Mouse (Mus musculus): ENCODE results near the gene Avil. TPM values are rescaled to one million over a fixed set of nuclear protein-coding genes. Genes with fewer than 3 reads are reported as not detected.

Gene Avil
- not detected for polyA plus RNA-seq (2014; fragmentation: Illumina TruSeq; extraction: RNeasy Lipid Tissue Mini Kit (QIAGEN cat#74804); ENCODE audit: low read depth, low replicate concordance)

GRCm38 (mm10) chr10:127000529-127000928 lies at the start of gene Avil:
Gene Avil (plus strand): TSS chr10:127000709.

DNA sequence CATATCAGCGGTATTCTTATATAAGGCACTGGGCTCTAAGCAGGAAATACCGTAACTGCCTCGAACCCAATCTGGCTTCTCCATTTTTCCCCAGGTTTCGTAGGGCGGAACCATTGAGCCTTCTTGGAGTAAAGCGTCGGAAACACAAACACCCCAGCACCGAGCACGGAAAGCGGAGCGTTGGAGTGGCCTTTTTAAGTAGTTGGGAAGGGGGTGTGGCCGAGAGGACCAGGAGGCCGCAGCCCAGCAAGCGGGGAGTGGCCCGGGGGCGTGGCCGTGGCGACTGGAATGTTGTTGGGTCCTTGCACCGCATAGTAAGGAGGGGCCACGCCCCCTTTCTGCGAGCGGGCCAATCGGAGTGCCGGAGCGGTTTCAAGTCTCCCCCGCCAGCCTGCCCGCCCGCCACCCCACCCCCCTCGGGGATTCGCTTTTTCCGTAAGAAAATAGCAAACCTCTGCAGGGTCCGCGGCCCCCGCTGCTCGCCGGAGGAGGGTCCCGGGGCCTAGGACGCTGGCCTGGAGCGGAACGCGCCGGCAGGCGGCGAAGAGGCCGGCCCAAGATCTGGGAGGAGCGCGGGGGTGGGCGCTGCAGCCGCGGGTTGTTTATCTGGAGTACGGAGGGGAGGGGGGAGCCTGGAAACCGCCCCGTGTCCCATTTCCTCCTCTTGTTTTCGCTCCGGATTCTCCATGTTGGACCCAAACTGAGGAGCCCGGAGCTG lies 22.1 kb upstream of the Avil start, which contains the start of gene Ctdsp2:
Ctdsp2 (plus strand) TSS at position 441 of the 718 bp plus-strand sequence.

DNA sequence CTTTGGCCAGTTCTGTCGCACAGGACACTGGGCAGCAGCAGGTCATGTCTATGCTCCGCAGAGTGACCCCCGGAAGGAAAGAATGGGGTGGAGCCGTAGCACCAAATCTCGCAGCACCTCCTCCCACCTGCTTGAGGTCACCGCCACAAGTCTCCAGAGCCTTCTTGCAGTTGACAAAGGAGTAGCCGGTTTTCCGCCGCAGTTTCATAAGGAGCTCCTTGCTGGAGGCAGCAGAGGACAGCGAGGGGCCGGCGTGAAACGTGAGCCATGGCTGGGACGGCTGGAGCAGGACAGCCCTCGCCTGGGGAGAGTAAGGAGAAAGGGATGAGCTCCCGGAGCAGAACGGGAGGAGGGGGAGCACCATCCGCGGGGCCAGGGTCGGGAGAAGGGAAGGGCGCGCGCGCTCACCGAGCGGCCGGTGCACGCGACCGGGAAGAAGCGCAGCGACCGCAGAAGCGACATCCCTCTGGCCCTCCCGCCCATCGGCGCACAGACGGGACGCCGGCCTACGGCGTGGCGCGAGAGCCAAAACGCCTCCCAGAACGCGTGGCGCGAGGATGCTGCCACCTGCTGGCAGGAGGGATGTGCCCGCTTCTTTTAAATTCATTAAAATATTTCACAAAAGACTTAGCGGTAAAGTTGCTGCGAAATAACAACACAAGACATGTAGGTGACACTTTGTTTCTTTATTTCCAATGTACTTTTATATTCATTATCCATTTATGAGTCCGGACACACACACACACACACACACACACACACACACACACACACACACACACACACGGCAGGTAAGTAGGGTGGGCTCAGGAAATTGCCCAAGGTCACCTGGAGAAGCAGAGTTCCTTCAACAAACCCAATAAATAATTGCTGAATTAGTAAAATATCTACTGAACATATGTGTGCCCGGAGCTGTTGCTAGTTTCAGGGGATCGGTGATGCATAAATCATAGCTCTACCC lies 30.1 kb downstream of the Avil start, which contains the start of gene Tsfm:
Tsfm (minus strand) TSS at position 505 of the 961 bp plus-strand sequence.

DNA sequence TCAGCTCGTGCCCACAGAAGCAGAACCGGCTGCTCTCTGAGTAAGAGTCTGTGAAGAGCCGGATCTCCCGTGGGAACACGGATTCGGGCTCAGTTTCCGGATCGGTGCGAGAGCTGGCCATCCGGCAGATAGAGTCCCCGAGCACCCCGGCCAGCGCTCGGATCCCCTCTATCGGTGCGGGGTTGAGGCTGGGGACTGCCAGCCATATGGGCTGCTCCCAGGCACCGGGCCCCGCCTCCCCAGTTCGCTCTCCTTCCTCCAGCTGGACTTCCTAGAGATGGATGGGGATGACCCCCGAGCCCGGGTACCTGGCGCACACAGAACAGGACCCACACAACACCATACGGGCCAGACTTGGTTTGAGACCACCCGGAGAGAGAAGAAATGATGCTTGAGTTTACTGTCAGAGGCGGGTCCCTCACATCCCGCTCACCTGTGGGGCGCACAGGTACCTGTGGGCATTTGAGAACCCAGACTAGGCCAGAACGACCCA lies 40.8 kb downstream of the Avil start, which contains the start of the genes Mettl1 and Eef1akmt3:
Mettl1 (plus strand) TSS at position 141 of the 493 bp plus-strand sequence.
Eef1akmt3 (minus strand) TSS at position 240 of the 493 bp plus-strand sequence.

DNA sequence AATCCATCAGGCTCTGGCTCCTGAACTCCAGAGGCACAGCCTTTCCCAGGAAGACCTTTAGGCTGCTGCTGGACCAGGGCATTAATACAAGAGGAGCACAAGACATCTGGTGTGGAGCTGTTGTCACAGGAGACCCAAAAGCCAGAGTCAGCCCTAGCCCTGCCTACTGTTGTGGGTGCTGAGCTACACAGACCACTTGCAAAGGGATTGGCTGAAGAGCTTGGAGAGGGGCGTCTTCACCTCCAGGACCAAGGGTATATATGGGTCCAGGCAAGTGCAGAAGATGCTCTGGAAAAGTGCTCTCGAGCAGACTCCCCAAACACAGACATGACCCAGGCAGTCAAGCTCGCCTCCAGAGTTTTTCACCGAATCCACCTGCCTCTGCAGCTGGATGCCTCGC lies 47.4 kb downstream of the Avil start, which contains the start of gene Cyp27b1:
Cyp27b1 (plus strand) TSS at position 297 of the 400 bp plus-strand sequence.

DNA sequence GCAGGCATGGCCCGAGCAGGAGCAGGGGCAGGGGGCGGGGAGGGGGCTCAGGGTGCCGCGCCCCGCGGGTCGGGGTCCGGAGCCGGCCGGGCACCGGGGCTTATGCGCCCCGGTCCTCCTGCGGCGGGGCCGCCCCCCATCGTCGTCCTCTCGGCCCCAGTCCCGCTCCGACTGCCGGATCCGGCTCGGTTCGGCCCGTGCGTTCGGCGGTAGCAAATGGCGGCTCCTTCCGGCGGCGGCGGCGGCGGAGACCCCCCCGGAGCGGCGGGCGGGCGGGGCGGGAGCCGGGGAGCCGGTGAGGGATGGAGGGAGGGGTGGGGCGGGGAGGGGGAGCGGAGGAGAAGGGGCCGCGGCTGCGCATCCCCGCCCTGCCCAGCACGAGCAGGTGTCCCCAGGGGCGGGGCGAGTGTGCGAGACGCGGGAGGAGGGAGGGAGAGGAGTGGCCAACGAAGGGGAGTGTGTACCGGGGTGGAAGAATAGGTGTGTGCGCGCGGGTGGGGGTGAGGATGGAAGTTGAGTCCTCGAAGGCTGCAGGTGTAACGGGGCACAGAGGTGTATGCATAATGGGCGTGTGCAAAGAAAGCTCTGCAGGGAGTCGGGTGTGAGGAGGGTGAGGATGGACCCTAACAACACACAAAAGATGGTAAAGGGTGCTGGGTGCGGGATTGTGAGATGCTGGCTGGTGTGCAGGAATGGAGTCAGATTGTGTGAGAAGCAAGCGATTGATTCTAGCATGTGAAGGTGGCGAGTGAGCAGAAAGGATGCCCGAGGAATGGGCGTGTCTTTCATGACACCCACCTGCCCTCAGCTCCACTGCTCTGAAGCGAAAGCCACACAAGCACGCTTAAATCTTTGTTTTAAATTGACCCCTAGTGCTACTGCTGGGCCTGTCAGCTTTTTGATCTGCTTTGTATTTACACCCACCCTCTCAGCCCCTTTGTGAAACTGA lies 59.7 kb downstream of the Avil start, which contains the start of gene March9:
March9 (minus strand) TSS at position 217 of the 949 bp plus-strand sequence.

DNA sequence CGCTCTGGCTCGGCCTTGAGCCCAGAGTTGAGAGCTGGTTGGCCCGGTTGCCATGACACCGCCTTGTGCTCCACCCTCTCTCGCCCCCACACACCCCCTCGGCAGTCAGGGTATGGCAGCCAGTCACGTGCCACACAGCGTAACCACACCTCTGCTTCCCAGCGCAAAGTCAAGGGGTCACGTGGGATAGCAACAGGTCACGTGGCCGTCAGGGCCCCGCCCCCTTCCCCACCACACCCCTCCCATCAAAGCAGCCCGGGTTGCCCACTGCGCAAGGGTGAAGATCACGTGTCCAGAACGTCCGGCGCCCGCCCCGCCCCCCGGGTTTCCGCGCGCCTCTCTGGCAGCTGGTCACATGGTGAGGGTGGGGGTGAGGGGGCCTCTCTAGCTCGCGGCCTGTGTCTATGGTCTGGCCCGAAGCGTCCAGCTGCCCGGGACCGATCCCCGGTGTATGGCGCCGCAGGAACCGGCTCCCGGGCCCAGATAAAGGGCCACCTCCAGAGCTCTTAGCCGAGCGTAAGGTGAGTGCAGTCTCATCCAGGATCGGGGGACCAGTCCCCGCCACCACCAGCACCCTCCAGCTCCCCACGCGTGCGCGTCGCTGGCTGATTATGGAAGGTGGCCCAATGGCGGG lies 62.8 kb downstream of the Avil start, which contains the start of gene Cdk4:
Cdk4 (plus strand) TSS at position 296 of the 634 bp plus-strand sequence.

Other genes starting within 250 kb of the Avil start
- 2.3 TPM for gene Atp23, start 99.4 kb upstream of the Avil start, polyA plus RNA-seq (2014; fragmentation: Illumina TruSeq; extraction: RNeasy Lipid Tissue Mini Kit (QIAGEN cat#74804); ENCODE audit: low read depth, low replicate concordance)
- 9.4 TPM for gene Ctdsp2, start 22.0 kb upstream of the Avil start, polyA plus RNA-seq (2014; fragmentation: Illumina TruSeq; extraction: RNeasy Lipid Tissue Mini Kit (QIAGEN cat#74804); ENCODE audit: low read depth, low replicate concordance)
- 10.8 TPM for gene Tsfm, start 30.1 kb downstream of the Avil start, polyA plus RNA-seq (2014; fragmentation: Illumina TruSeq; extraction: RNeasy Lipid Tissue Mini Kit (QIAGEN cat#74804); ENCODE audit: low read depth, low replicate concordance)
- gene Mettl1, start 40.7 kb downstream of the Avil start, polyA plus RNA-seq (2014; fragmentation: Illumina TruSeq; extraction: RNeasy Lipid Tissue Mini Kit (QIAGEN cat#74804); ENCODE audit: low read depth, low replicate concordance): 3.3 TPM
- gene Eef1akmt3, start 40.8 kb downstream of the Avil start, polyA plus RNA-seq (2014; fragmentation: Illumina TruSeq; extraction: RNeasy Lipid Tissue Mini Kit (QIAGEN cat#74804); ENCODE audit: low read depth, low replicate concordance): not detected
- not detected for gene Cyp27b1, start 47.5 kb downstream of the Avil start, polyA plus RNA-seq (2014; fragmentation: Illumina TruSeq; extraction: RNeasy Lipid Tissue Mini Kit (QIAGEN cat#74804); ENCODE audit: low read depth, low replicate concordance)
- gene March9, start 59.5 kb downstream of the Avil start, polyA plus RNA-seq (2014; fragmentation: Illumina TruSeq; extraction: RNeasy Lipid Tissue Mini Kit (QIAGEN cat#74804); ENCODE audit: low read depth, low replicate concordance): not detected
- gene Cdk4, start 62.8 kb downstream of the Avil start, polyA plus RNA-seq (2014; fragmentation: Illumina TruSeq; extraction: RNeasy Lipid Tissue Mini Kit (QIAGEN cat#74804); ENCODE audit: low read depth, low replicate concordance): 18.1 TPM
- 166 TPM for gene Tspan31, start 69.6 kb downstream of the Avil start, polyA plus RNA-seq (2014; fragmentation: Illumina TruSeq; extraction: RNeasy Lipid Tissue Mini Kit (QIAGEN cat#74804); ENCODE audit: low read depth, low replicate concordance)
- gene Agap2, start 74.6 kb downstream of the Avil start, polyA plus RNA-seq (2014; fragmentation: Illumina TruSeq; extraction: RNeasy Lipid Tissue Mini Kit (QIAGEN cat#74804); ENCODE audit: low read depth, low replicate concordance): not detected
- gene Os9, start 120.4 kb downstream of the Avil start, polyA plus RNA-seq (2014; fragmentation: Illumina TruSeq; extraction: RNeasy Lipid Tissue Mini Kit (QIAGEN cat#74804); ENCODE audit: low read depth, low replicate concordance): 25.1 TPM
- 5.3 TPM for gene B4galnt1, start 164.5 kb downstream of the Avil start, polyA plus RNA-seq (2014; fragmentation: Illumina TruSeq; extraction: RNeasy Lipid Tissue Mini Kit (QIAGEN cat#74804); ENCODE audit: low read depth, low replicate concordance)
- 1.7 TPM for gene Slc26a10, start 179.9 kb downstream of the Avil start, polyA plus RNA-seq (2014; fragmentation: Illumina TruSeq; extraction: RNeasy Lipid Tissue Mini Kit (QIAGEN cat#74804); ENCODE audit: low read depth, low replicate concordance)
- gene Arhgef25, start 189.4 kb downstream of the Avil start, polyA plus RNA-seq (2014; fragmentation: Illumina TruSeq; extraction: RNeasy Lipid Tissue Mini Kit (QIAGEN cat#74804); ENCODE audit: low read depth, low replicate concordance): 1.2 TPM
- 0.64 TPM for gene Dtx3, start 195.0 kb downstream of the Avil start, polyA plus RNA-seq (2014; fragmentation: Illumina TruSeq; extraction: RNeasy Lipid Tissue Mini Kit (QIAGEN cat#74804); ENCODE audit: low read depth, low replicate concordance)
- gene Pip4k2c, start 210.9 kb downstream of the Avil start, polyA plus RNA-seq (2014; fragmentation: Illumina TruSeq; extraction: RNeasy Lipid Tissue Mini Kit (QIAGEN cat#74804); ENCODE audit: low read depth, low replicate concordance): 5.8 TPM